Mouse (Mus musculus): ENCODE data around the gene 4930558K02Rik. TPM values are rescaled to one million over a fixed set of nuclear protein-coding genes. Genes with fewer than 3 reads are reported as not detected.
A peak's percentile ranks its signal among the peaks of the same experiment; 100 is the strongest.

Gene 4930558K02Rik
- polyA plus RNA-seq, 1 experiment = not detected

GRCm38 (mm10) chr1:161980626-161981298, 1.3 kb upstream of the 4930558K02Rik start:
- WGBS = 70% methylated on average over 9 of the region's 9 CpGs
- no peak for TF ChIP-seq POLR2A (IDR thresholded peaks at IDR 0.05; ENCODE audit: low read depth, low read length)
- TF ChIP-seq CTCF (IDR thresholded peaks at IDR 0.05; ENCODE audit: extremely low read depth, insufficient read length, insufficient replicate concordance, low read depth, low read length) = no peak
- Histone ChIP-seq H3K36me3 (ENCODE audit: control insufficient read depth, insufficient read depth, low read length) (no peaks in the 10 kb centered on the region), H3K27ac (ENCODE audit: insufficient read depth, low read depth, low read length) (no peak overlapping the region), H3K4me1 (ENCODE audit: control insufficient read depth, insufficient read depth, insufficient read length, low read length) (peaks cover 3% of the 10 kb centered on the region; the same call in 1 of the 2 replicates), H3K27me3 (ENCODE audit: control insufficient read depth, insufficient read depth, low read length) (no peaks in the 10 kb centered on the region), H3K4me3 (ENCODE audit: low read depth, low read length) (no peak overlapping the region)

- Histone ChIP-seq H3K4me3 (ENCODE audit: low read depth, low read length) (no peak overlapping the region), H3K27ac (ENCODE audit: insufficient read depth, low read depth, low read length) (no peak overlapping the region), H3K4me1 (ENCODE audit: control insufficient read depth, insufficient read depth, insufficient read length, low read length) (peaks cover 3% of the 10 kb centered on the region; the same call in 1 of the 2 replicates), H3K27me3 (ENCODE audit: control insufficient read depth, insufficient read depth, low read length) (no peaks in the 10 kb centered on the region), H3K36me3 (ENCODE audit: control insufficient read depth, insufficient read depth, low read length) (no peaks in the 10 kb centered on the region)
- 69% methylated on average over 2 of the region's 2 CpGs for WGBS
- TF ChIP-seq POLR2A (IDR thresholded peaks at IDR 0.05; ENCODE audit: low read depth, low read length) (no peak), CTCF (IDR thresholded peaks at IDR 0.05; ENCODE audit: extremely low read depth, insufficient read length, insufficient replicate concordance, low read depth, low read length) (no peak)
Measured at GRCm38 (mm10) chr1:161980046-161980445, 610 bp upstream of the 4930558K02Rik start.

- 82% methylated on average over 5 of the region's 5 CpGs for WGBS
- H3K27ac ChIP-seq (ENCODE audit: insufficient read depth, low read depth, low read length) = no peak overlapping the region
- H3K4me1 ChIP-seq (ENCODE audit: control insufficient read depth, insufficient read depth, insufficient read length, low read length) = peaks cover 3% of the 10 kb centered on the region; the same call in 1 of the 2 replicates
- H3K36me3 ChIP-seq (ENCODE audit: control insufficient read depth, insufficient read depth, low read length) = no peaks in the 10 kb centered on the region
- no peaks in the 10 kb centered on the region for H3K27me3 ChIP-seq (ENCODE audit: control insufficient read depth, insufficient read depth, low read length)
- H3K4me3 ChIP-seq (ENCODE audit: low read depth, low read length) = no peak overlapping the region
- TF ChIP-seq CTCF (IDR thresholded peaks at IDR 0.05; ENCODE audit: extremely low read depth, insufficient read length, insufficient replicate concordance, low read depth, low read length) = no peak
- TF ChIP-seq POLR2A (IDR thresholded peaks at IDR 0.05; ENCODE audit: low read depth, low read length) = no peak
Measured at GRCm38 (mm10) chr1:161978173-161978700, 1.2 kb downstream of the 4930558K02Rik start.

GRCm38 (mm10) chr1:161977331-161977730, 2.1 kb downstream of the 4930558K02Rik start:
- no peaks in the 10 kb centered on the region for H3K27me3 ChIP-seq (ENCODE audit: control insufficient read depth, insufficient read depth, low read length)
- no peak overlapping the region for H3K27ac ChIP-seq (ENCODE audit: insufficient read depth, low read depth, low read length)
- H3K4me1 ChIP-seq (ENCODE audit: control insufficient read depth, insufficient read depth, insufficient read length, low read length) = peaks cover 3% of the 10 kb centered on the region; the same call in 1 of the 2 replicates
- no peak overlapping the region for H3K4me3 ChIP-seq (ENCODE audit: low read depth, low read length)
- H3K36me3 ChIP-seq (ENCODE audit: control insufficient read depth, insufficient read depth, low read length) = no peaks in the 10 kb centered on the region; the same call in 1 of the 2 replicates
- WGBS = 79% methylated on average over 4 of the region's 4 CpGs
- no peak for TF ChIP-seq CTCF (IDR thresholded peaks at IDR 0.05; ENCODE audit: extremely low read depth, insufficient read length, insufficient replicate concordance, low read depth, low read length)
- no peak for TF ChIP-seq POLR2A (IDR thresholded peaks at IDR 0.05; ENCODE audit: low read depth, low read length)

- WGBS = 43% methylated on average over 16 of the region's 16 CpGs
- no peak overlapping the region for H3K27ac ChIP-seq (ENCODE audit: insufficient read depth, low read depth, low read length)
- TF ChIP-seq CTCF (IDR thresholded peaks at IDR 0.05; ENCODE audit: extremely low read depth, insufficient read length, insufficient replicate concordance, low read depth, low read length) (peak; percentile 36; the same call in 1 of the 2 replicates), POLR2A (IDR thresholded peaks at IDR 0.05; ENCODE audit: low read depth, low read length) (no peak)
- H3K4me3 ChIP-seq (ENCODE audit: low read depth, low read length) = no peak overlapping the region
- no peaks in the 10 kb centered on the region; the same call in 1 of the 2 replicates for H3K36me3 ChIP-seq (ENCODE audit: control insufficient read depth, insufficient read depth, low read length)
- peaks cover 3% of the 10 kb centered on the region; the same call in 1 of the 2 replicates for H3K4me1 ChIP-seq (ENCODE audit: control insufficient read depth, insufficient read depth, insufficient read length, low read length)
- no peaks in the 10 kb centered on the region for H3K27me3 ChIP-seq (ENCODE audit: control insufficient read depth, insufficient read depth, low read length)
Measured at GRCm38 (mm10) chr1:161976255-161977182, 2.9 kb downstream of the 4930558K02Rik start.

GRCm38 (mm10) chr1:161972233-161972632, 7.2 kb downstream of the 4930558K02Rik start:
- Histone ChIP-seq H3K4me3 (ENCODE audit: low read depth, low read length) (no peak overlapping the region), H3K27me3 (ENCODE audit: control insufficient read depth, insufficient read depth, low read length) (no peaks in the 10 kb centered on the region), H3K36me3 (ENCODE audit: control insufficient read depth, insufficient read depth, low read length) (peaks cover 4% of the 10 kb centered on the region; the same call in 1 of the 2 replicates), H3K4me1 (ENCODE audit: control insufficient read depth, insufficient read depth, insufficient read length, low read length) (peaks cover 3% of the 10 kb centered on the region; the same call in 1 of the 2 replicates), H3K27ac (ENCODE audit: insufficient read depth, low read depth, low read length) (no peak overlapping the region)
- 87% methylated on average over 8 of the region's 8 CpGs for WGBS
- no peak for TF ChIP-seq POLR2A (IDR thresholded peaks at IDR 0.05; ENCODE audit: low read depth, low read length)
- TF ChIP-seq CTCF (IDR thresholded peaks at IDR 0.05; ENCODE audit: extremely low read depth, insufficient read length, insufficient replicate concordance, low read depth, low read length) = no peak

Measured in small intestine, adult 2 months (tissue).